Mouse (Mus musculus) ES-Bruce4 (cell line): ENCODE data around the gene Gabrb3.

Experiments used
- CTCF ChIP-seq: IDR thresholded peaks from one replicate; pipeline ENCODE4 v1.8.1; 2011; ENCODE audit warnings: low read depth, low read length
- POLR2A ChIP-seq: IDR thresholded peaks from one replicate; pipeline ENCODE4 v1.8.1; 2011; ENCODE audit warnings: low read length; ENCODE audit not compliant: insufficient read depth

DNA sequence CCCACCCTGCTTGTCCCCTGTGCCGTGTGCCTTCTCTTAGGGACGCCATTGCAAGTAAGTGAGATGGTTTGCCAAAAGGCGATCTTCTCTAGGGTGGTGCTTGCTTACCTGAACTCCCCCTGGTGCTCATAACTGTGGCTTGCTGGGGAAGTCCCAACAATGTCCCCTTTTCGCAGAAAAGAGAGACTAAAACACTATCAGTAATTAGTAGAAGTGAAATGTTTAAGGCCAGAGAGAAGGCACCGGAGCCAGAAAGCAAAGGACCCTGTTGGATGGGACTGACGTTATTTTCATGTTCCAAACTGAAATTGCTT is 32.2 kb upstream of the Gabrb3 start:
- TF ChIP-seq POLR2A (no peak), CTCF (no peak)
